Mouse (Mus musculus) lung, adult 2 months (tissue): ENCODE measurements at regions not wholly inside any gene's neighbourhood (a gene's known extent, or its start where the extent isn't known, plus 50 kb on each side); places are given as distances from the start of the nearest gene placed in this dataset.

Experiments
- DNase-seq: peaks from one replicate; pipeline ENCODE4 v3.0.0; 2022
- H3K4me1 ChIP-seq: fragments of 200-500 bp; 2 replicates; pipeline ENCODE4 v1.6.1; 2011; ENCODE audit warnings: low read length; ENCODE audit not compliant: control insufficient read depth, insufficient read depth
- H3K4me3 ChIP-seq: fragments of 200-500 bp; replicated peaks from 2 replicates; pipeline ENCODE3; 2011; ENCODE audit warnings: low read depth, mild to moderate bottlenecking, control low read depth, low read length; ENCODE audit errors: extremely low read depth
- CTCF ChIP-seq: fragments of 200-500 bp; IDR thresholded peaks from 2 replicates; pipeline ENCODE4 v1.5.1; 2011; ENCODE audit warnings: mild to moderate bottlenecking, low read length, control low read depth; ENCODE audit not compliant: insufficient read depth
- POLR2A ChIP-seq: fragments of 200-500 bp; IDR thresholded peaks from 2 replicates; pipeline ENCODE4 v1.6.1; 2011; ENCODE audit warnings: low read depth, mild to moderate bottlenecking, control low read depth, low read length, borderline replicate concordance; ENCODE audit errors: extremely low read depth
- WGBS: fragments of 180-500 bp; shearing (Covaris S2); methylation state at CpG from one replicate; pipeline ENCODE4 v1.1.7; 2018; 5-methylcytosine and 5-hydroxymethylcytosine counted together

DNA sequence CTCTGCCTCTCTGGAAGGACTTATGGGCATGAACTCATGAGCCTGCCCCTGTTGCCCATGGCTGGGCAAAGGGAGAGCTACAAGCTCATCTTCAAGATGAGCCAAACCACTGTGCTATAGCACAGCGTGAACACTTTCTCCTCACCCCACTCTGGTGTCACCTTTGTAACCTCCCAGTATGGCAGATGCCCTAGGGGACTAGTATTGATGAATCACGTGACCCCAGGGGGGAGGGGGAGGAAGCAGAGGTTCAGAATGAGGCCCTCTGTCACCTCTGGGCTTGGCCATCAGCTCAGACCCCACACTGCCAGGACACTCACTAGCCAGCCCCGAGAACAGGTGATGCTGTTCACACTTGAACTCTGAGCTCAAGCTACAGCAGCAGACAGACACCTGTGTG is 421.9 kb downstream of the Ptpru start:
- Histone ChIP-seq H3K4me3 (no peak overlapping the region), H3K4me1 (no peaks in the 10 kb centered on the region)
- TF ChIP-seq CTCF (no peak), POLR2A (no peak)
- WGBS: 40% methylated on average over 3 of the region's 3 CpGs
- DNase-seq: no peak

DNA sequence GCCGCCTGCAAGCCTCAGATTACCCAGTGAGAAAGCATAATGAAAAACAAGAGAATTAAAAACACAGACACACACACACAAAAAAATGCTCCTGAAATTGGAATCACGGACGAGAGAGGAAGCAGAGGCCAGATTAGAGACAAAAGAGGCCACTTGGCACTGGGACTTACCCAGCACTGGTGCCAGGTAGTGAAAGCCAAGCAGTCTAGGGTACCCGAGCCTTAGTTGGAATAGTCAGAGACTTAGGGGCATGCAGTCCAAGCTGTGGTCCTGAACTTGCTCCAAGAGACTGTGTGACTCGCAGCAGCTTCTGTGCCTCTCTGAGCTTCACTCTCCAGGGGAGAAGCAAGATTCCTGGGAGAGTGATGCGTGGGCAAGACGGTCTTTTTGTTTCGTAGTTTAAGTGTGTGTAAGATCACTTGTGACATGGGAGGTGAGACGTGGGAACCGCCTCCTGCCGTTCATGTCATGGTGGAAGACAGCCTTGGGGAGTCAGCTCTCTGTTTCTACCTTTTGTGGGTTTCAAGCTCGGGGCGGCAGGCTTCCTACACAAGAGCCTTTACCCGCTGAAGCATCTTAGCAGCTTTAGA is 420.8 kb downstream of the Ptpru start:
- no peak for DNase-seq
- H3K4me3 ChIP-seq: no peak overlapping the region
- WGBS: 68% methylated on average over 14 of the region's 14 CpGs
- no peaks in the 10 kb centered on the region for H3K4me1 ChIP-seq
- no peak for TF ChIP-seq POLR2A
- TF ChIP-seq CTCF: no peak

DNA sequence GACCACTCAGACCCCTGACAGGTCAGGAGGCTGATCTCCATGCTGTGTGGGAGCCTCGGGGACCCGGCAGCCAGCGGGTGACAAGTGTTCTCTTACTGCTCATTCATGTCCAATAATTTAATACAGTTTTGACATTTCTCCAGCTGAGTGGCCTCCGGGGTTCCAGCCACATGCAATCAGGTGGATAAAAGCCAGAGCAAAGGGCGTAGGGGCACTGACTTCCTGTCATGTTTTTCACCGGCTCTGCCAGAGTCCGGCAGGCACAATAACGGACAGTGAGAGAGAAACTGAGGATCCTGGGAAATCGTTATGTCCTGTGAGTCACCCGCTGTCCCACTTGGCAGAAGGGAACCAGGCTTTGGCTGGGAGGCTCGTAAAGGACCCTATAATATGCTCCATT is 412.8 kb downstream of the Ptpru start:
- Histone ChIP-seq H3K4me3 (no peak overlapping the region), H3K4me1 (no peaks in the 10 kb centered on the region)
- WGBS: 43% methylated on average over 11 of the region's 11 CpGs
- no peak for DNase-seq
- TF ChIP-seq POLR2A (no peak), CTCF (no peak)

DNA sequence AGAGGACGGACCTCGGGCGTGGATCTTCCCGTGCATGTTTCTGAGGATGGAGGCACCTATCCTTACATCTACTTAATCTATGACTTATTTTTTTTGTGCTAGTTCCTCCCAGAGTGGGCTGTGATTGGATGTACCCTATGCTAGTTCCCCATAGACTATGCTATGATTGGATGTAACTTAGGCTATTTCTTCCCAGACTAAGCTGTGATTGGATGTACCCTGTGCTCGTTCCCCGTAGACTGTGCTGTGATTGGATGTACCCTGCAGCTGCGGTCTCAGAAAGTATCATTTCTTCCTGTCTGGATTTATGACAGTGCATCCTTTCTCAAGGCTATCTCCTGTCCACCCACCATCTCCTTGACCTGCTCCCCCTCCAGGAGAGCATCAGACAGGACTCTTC is 410.2 kb downstream of the Ptpru start:
- DNase-seq: no peak
- 90% methylated on average over 7 of the region's 7 CpGs for WGBS
- H3K4me3 ChIP-seq: no peak overlapping the region
- TF ChIP-seq CTCF: no peak
- TF ChIP-seq POLR2A: no peak
- no peaks in the 10 kb centered on the region for H3K4me1 ChIP-seq

DNA sequence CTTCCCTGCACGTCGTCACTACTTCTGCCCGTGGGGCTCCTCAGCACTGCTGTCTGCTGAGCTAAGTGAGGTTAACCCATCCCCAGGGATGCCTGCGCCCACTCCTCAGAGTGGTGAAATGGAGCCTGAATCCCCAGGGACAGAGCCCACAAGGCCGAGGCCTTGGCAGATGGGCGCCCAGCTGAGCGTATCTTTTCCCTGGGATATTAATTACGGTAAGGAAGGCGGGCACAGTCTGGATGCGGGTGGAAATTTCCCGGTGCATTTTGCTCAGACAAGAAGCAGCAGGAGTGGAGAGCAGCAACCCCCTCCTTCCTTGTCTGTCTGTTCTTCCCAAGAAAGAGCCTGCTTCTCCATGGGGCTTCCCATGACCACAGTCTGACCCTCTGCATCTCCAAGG is 408.7 kb downstream of the Ptpru start:
- no peak for TF ChIP-seq POLR2A
- no peak for TF ChIP-seq CTCF
- Histone ChIP-seq H3K4me1 (no peaks in the 10 kb centered on the region), H3K4me3 (no peak overlapping the region)
- no peak for DNase-seq
- WGBS: 72% methylated on average over 11 of the region's 11 CpGs

DNA sequence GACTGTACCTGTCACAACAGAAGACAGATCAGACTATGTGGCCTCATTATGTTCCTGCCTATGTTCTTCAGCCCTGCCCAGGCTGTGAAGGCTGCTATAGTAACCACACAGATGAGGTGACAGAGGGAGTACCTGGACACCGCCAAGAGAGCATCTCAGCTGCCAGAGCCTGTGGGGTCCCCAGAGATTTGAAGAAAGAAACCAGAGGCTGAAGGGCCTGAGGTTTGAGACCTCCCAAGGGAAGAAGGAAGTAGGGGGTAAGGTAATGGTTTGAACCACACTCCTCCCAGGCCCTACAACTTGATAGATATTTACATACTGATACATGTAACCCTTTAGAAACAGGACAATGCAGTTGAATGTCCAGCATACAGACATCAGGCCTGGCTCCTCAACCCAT is 407.7 kb downstream of the Ptpru start:
- TF ChIP-seq POLR2A (no peak), CTCF (no peak)
- 71% methylated on average over 1 of the region's 1 CpGs for WGBS
- no peak overlapping the region for H3K4me3 ChIP-seq
- no peaks in the 10 kb centered on the region for H3K4me1 ChIP-seq
- no peak for DNase-seq

DNA sequence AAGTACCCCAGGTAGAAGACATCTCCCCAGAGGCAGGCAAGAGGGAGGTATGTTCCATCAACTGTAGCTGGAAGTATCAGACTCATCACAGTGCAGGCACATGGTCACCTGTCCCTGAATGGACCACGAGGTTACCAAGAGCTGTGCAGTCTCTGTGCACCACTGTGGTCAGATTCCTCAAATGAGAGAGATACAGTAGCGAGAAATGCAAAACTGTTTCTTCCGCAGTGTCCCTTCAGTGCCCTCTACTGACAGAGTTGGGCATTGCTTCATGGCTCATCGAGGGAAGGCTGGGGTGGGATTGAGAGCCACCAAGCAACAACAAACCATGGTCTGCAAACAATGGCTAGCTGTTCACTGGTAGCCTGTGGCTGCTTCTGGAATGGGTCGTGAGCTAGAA is 406.9 kb downstream of the Ptpru start:
- WGBS: 5% methylated on average over 5 of the region's 5 CpGs
- Histone ChIP-seq H3K4me1 (no peaks in the 10 kb centered on the region), H3K4me3 (no peak overlapping the region)
- TF ChIP-seq POLR2A: no peak
- peak; percentile 85 for TF ChIP-seq CTCF
- peak; percentile 58 for DNase-seq

DNA sequence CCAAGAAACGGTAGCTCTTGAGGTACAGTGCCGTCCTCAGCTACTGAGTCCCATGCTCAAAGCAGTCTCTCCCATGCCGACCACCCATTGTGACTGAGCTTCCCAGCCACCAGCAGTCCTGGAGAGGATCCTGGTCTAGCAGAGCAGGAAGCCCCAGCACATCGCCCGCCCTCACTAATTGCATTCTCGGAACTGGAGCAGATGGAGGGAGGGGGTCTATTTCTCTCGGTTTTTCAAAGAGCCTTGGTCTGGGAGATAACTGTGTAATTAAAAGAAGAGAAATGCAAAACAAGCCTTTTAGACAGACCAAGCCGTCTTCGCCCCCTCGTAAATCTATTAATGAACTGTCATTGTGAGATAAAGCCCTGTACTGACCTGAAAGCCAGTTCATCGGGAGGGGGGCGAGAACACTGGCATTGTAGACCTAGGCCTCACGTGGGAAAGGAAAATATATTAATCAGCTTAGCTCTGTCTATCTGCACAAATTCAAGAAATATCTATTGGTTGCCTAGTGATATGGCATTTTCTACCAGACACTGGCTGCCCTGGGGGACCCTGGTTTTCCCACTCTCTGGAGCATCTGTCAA is 405.4 kb downstream of the Ptpru start:
- DNase-seq: no peak
- Histone ChIP-seq H3K4me3 (no peak overlapping the region), H3K4me1 (no peaks in the 10 kb centered on the region)
- WGBS: 63% methylated on average over 13 of the region's 13 CpGs
- no peak for TF ChIP-seq POLR2A

DNA sequence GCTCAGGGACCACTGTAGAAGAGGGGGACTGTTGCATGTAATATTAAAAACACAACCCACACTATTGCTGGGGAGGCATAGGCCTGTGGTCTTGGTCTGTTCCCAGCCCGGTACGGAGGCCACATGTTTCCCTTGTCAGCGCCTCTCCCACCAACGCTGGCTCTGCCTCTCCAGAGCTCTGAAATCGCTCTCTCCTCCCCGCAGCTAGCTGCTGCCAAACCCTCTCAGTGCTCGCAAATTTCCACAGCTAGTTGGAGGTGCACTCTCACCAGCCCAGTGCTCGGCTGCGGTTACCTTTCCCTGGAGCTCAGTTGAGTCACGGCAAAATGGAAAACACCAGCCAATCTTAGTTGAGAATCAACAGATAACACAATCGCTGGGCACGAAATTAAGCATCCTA is 402.9 kb downstream of the Ptpru start:
- Histone ChIP-seq H3K4me1 (no peaks in the 10 kb centered on the region), H3K4me3 (no peak overlapping the region)
- no peak for DNase-seq
- 77% methylated on average over 12 of the region's 12 CpGs for WGBS
- no peak for TF ChIP-seq POLR2A
- TF ChIP-seq CTCF: no peak

DNA sequence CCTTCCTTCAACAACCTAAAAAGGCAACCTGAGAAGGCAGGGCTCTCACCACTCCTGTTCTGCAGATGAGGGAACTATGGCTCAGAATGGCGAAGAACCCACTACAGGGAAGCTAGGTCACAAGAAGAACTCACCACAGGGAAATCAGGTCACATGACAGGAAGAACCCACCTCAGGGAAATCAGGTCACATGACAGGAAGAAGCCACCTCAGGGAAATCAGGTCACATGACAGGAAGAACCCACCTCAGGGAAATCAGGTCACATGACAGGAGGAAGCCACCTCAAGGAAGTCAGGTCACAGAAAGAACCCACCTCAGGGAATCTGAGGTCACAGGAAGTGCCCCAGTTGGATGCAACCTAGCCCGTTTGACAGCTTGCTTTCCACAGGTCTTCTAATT is 399.7 kb downstream of the Ptpru start:
- WGBS: 61% methylated on average over 2 of the region's 2 CpGs
- TF ChIP-seq CTCF (no peak), POLR2A (no peak)
- no peak overlapping the region for H3K4me3 ChIP-seq
- DNase-seq: no peak
- no peaks in the 10 kb centered on the region for H3K4me1 ChIP-seq
